Mouse (Mus musculus): ENCODE measurements at regions not wholly inside any gene's neighbourhood (a gene's known extent, or its start where the extent isn't known, plus 50 kb on each side); places are given as distances from the start of the nearest gene placed in this dataset.

DNA sequence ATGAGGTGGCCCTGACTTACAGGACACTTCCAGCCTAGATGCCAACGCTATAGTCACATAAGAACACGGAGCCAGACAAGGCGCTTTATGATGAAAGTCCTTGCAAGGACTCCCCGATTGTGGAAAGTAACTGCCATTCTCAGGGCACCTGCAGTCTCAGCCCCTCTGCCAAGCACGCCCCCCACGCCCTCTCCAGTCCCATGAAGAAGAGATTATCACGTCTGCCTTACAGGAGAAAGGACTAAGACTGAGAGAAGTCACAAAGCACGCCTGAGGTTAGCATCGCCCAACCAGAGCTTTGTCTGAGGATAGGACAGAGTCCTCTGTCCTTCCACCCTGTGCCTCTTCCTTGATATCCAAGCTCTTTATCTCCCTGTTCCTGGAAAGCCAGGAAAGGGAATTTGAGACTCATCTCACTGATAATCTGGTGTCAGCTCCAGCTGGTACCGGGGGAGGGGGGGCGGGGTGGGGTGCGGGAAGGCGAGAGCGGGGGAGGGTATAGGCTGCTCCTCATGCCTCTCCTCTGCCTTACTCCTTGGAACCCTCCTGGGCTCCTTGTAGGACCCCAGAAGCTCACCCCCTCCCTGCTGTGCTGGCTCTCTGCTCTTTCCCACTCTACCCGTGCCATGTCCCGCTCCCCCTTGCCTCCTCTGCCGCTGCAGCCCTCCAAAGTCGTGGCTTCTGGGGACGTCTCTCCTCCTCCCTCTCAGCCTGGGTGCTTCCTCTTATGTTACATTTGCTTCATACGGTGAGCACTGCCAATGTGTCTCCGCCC, 224.7 kb upstream of the Nfe2l3 start:
- peak overlapping the region; percentile 62 for H3K9ac ChIP-seq (ENCODE audit: low read length)
- no peak overlapping the region for H3K27ac ChIP-seq (ENCODE audit: low read length)
- H3K4me1 ChIP-seq (ENCODE audit: control insufficient read depth, insufficient read depth, low read length) = peaks cover 15% of the 10 kb centered on the region
- peak overlapping the region; percentile 62 for H3K4me2 ChIP-seq (ENCODE audit: low read depth, low read length)
- H3K9me3 ChIP-seq (replicated peaks; ENCODE audit: control insufficient read depth, low read length) = no peaks in the 10 kb centered on the region
- WGBS = 2% methylated on average over 21 of the region's 21 CpGs
- H3K27me3 ChIP-seq (ENCODE audit: control insufficient read depth, insufficient read depth, low read length) = peaks cover 9% of the 10 kb centered on the region
- no peaks in the 10 kb centered on the region for H3K36me3 ChIP-seq (ENCODE audit: control insufficient read depth, insufficient read depth)
- peak overlapping the region; percentile 26 for H3K4me3 ChIP-seq (ENCODE audit: low read length)
- no peak for ATAC-seq (replicated peaks; ENCODE audit: extremely low read depth, insufficient read depth, low FRiP score)

DNA sequence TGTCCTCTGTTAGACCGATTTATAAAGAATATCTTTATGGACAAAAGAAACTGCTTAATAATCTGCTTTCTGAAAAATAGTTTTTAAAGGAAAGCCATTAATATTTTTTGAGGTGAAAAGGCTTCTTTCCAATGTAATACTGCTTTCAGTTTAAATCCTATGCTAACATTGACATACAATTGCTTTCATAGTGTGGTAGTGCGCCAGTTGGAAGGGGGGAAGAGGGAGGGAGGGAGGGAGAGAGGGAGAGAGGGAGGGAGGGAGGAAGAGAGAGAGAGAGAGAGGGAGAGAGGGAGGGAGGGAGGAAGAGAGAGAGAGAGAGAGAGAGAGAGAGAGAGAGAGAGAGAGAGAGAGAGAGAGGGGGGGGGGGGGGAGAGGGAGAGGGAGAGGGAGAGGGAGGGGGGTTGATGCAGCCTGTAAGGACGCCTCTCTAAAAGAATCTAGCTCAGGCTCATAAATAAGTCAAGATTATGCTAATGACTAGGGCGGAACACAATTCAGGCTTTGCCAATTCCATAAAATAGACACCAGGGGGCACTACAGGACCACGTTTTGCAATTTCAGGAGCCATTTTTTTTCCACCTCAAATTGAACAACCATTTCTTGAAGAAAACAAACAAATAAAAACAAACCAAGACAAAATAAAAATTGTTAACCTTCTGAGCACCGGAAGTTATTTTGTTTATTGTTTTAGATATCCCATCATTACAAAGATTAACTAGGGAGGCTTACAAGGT, 223.6 kb upstream of the Nfe2l3 start:
- Histone ChIP-seq H3K9me3 (replicated peaks; ENCODE audit: control insufficient read depth, low read length) (no peaks in the 10 kb centered on the region), H3K4me2 (ENCODE audit: low read depth, low read length) (no peak overlapping the region), H3K27me3 (ENCODE audit: control insufficient read depth, insufficient read depth, low read length) (peaks cover 9% of the 10 kb centered on the region), H3K9ac (ENCODE audit: low read length) (no peak overlapping the region), H3K27ac (ENCODE audit: low read length) (no peak overlapping the region), H3K36me3 (ENCODE audit: control insufficient read depth, insufficient read depth) (no peaks in the 10 kb centered on the region), H3K4me3 (ENCODE audit: low read length) (no peak overlapping the region), H3K4me1 (ENCODE audit: control insufficient read depth, insufficient read depth, low read length) (peaks cover 15% of the 10 kb centered on the region)
- ATAC-seq (replicated peaks; ENCODE audit: extremely low read depth, insufficient read depth, low FRiP score) = no peak
- WGBS = 2% methylated on average over 6 of the region's 6 CpGs

DNA sequence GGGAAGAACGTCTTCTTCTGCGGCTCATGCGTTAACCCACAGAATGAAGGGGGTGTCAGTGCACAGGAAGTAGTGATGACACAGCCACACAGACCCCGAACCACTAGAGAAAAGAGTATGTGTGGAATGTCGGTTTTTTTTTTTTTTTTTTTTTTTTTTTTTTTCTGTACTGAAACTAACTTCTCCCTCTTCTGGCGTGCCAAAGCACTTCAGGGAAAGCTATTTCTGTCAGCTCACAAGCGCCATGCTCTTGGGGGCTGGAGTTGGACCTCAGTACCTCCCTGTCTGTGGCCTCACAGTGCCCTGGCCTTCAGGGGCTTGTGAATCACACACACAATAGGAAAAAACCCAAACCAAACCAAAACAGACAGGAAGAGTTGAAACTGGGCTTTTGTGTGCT, 221.1 kb upstream of the Nfe2l3 start:
- ATAC-seq (replicated peaks; ENCODE audit: extremely low read depth, insufficient read depth, low FRiP score) = peak; percentile 64

DNA sequence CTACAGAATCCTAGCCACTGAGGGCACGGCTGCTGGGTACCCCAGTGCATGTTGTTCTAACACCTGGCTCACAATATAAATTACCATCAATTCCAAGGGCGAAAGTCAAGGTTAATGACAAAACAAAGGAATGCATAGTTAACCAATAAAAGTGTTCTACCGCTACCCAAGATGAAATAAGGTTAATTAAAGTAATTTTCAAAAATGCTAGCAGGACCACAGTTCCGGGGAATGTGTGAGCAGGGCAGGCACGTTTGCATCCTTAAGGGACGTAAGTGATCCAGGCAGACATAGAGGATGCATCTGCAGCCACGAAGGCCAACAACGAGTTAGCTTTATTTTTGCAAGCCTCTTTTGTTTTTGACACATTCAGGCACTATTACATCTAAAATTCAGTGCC, 220.3 kb upstream of the Nfe2l3 start:
- H3K4me1 ChIP-seq (ENCODE audit: control insufficient read depth, insufficient read depth, low read length) = peaks cover 28% of the 10 kb centered on the region
- H3K4me2 ChIP-seq (ENCODE audit: low read depth, low read length) = no peak overlapping the region
- WGBS = 92% methylated on average over 8 of the region's 8 CpGs
- no peaks in the 10 kb centered on the region for H3K36me3 ChIP-seq (ENCODE audit: control insufficient read depth, insufficient read depth)
- peak overlapping the region; percentile 58 for H3K27ac ChIP-seq (ENCODE audit: low read length)
- no peaks in the 10 kb centered on the region; the same call in 1 of the 2 replicates for H3K27me3 ChIP-seq (ENCODE audit: control insufficient read depth, insufficient read depth, low read length)
- ATAC-seq (replicated peaks; ENCODE audit: extremely low read depth, insufficient read depth, low FRiP score) = no peak
- H3K4me3 ChIP-seq (ENCODE audit: low read length) = no peak overlapping the region
- H3K9me3 ChIP-seq (replicated peaks; ENCODE audit: control insufficient read depth, low read length) = no peaks in the 10 kb centered on the region
- no peak overlapping the region for H3K9ac ChIP-seq (ENCODE audit: low read length)

More for the DNA sequence above, 221.1 kb upstream of the Nfe2l3 start:
- H3K27me3 ChIP-seq (ENCODE audit: control insufficient read depth, insufficient read depth, low read length) = peaks cover 4% of the 10 kb centered on the region
- H3K9me3 ChIP-seq (replicated peaks; ENCODE audit: control insufficient read depth, low read length) = no peaks in the 10 kb centered on the region
- H3K9ac ChIP-seq (ENCODE audit: low read length) = peak overlapping the region; percentile 49
- H3K4me1 ChIP-seq (ENCODE audit: control insufficient read depth, insufficient read depth, low read length) = peaks cover 25% of the 10 kb centered on the region
- WGBS = 3% methylated on average over 7 of the region's 7 CpGs
- no peaks in the 10 kb centered on the region for H3K36me3 ChIP-seq (ENCODE audit: control insufficient read depth, insufficient read depth)
- H3K4me2 ChIP-seq (ENCODE audit: low read depth, low read length) = peak overlapping the region; percentile 54
- peak overlapping the region; percentile 66 for H3K27ac ChIP-seq (ENCODE audit: low read length)
- peak overlapping the region; percentile 17 for H3K4me3 ChIP-seq (ENCODE audit: low read length)

DNA sequence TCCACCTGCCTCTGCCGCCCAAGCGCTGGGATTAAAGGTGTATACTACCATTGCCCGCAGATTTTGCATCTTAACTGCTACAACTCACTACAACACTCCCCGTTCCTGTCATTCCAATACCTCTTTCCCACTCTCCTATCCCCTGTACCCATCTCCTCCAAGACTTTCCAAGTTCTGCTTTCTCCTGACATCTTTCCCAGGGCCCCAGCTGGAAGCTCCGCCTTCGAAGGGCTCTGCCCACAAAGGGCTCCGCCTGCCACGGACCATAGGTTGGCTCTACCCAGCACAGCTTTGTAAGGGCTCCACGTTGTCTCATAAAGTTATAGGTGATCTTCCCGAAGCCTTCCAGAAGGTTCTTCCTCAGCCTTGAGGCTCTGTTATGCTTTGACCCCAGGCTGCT, 217.1 kb upstream of the Nfe2l3 start:
- Histone ChIP-seq H3K4me2 (ENCODE audit: low read depth, low read length) (no peak overlapping the region), H3K9me3 (replicated peaks; ENCODE audit: control insufficient read depth, low read length) (no peaks in the 10 kb centered on the region), H3K36me3 (ENCODE audit: control insufficient read depth, insufficient read depth) (no peaks in the 10 kb centered on the region), H3K4me3 (ENCODE audit: low read length) (no peak overlapping the region), H3K27ac (ENCODE audit: low read length) (peak overlapping the region; percentile 80), H3K27me3 (ENCODE audit: control insufficient read depth, insufficient read depth, low read length) (no peaks in the 10 kb centered on the region), H3K9ac (ENCODE audit: low read length) (no peak overlapping the region), H3K4me1 (ENCODE audit: control insufficient read depth, insufficient read depth, low read length) (peaks cover 23% of the 10 kb centered on the region)
- ATAC-seq (replicated peaks; ENCODE audit: extremely low read depth, insufficient read depth, low FRiP score) = no peak
- WGBS = 82% methylated on average over 10 of the region's 10 CpGs

DNA sequence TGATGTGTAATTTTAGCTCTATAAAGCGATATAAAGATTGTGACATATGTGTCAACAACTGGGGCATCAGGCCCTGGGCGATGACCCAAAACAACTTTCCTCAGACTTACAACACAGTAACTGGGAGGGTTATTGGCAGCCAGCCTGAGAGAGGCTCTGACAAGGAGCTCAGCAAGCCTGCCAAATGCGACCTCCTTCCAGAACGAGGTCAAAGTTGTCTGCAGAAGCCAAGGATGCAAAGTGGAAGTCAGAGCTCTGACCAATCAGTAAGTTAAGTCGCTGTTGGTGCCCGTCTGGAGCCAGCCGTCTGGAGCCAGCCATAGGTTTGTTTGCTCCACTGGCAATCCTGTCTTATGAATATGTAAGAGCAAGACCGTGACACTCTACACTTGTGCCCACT, 216.0 kb upstream of the Nfe2l3 start:
- no peaks in the 10 kb centered on the region for H3K27me3 ChIP-seq (ENCODE audit: control insufficient read depth, insufficient read depth, low read length)
- H3K9me3 ChIP-seq (replicated peaks; ENCODE audit: control insufficient read depth, low read length) = no peaks in the 10 kb centered on the region
- H3K4me2 ChIP-seq (ENCODE audit: low read depth, low read length) = peak overlapping the region; percentile 34
- H3K27ac ChIP-seq (ENCODE audit: low read length) = peak overlapping the region; percentile 80
- peak; percentile 87 for ATAC-seq (replicated peaks; ENCODE audit: extremely low read depth, insufficient read depth, low FRiP score)
- H3K9ac ChIP-seq (ENCODE audit: low read length) = no peak overlapping the region
- H3K36me3 ChIP-seq (ENCODE audit: control insufficient read depth, insufficient read depth) = no peaks in the 10 kb centered on the region
- H3K4me1 ChIP-seq (ENCODE audit: control insufficient read depth, insufficient read depth, low read length) = peaks cover 18% of the 10 kb centered on the region
- H3K4me3 ChIP-seq (ENCODE audit: low read length) = no peak overlapping the region
- WGBS = 28% methylated on average over 8 of the region's 8 CpGs

DNA sequence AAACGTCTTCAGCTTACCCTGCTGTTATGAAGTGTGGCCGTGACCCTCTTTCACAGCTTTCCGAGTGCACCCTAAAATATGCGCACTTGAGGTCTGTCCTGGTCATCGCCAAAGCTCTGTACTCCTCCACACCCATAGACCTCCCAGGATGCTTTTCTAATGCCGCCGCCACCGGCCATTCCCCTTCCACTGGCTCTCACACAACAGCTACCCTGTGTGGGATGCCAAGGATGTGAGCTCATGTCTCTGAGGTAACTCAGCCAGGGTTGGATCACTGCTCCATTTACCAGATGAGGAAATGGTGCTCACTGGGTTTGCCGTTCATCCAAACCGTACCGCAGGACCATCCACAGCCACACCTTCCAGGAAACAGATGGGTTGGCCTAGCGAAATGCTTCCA, 212.8 kb upstream of the Nfe2l3 start:
- Histone ChIP-seq H3K9me3 (replicated peaks; ENCODE audit: control insufficient read depth, low read length) (no peaks in the 10 kb centered on the region), H3K4me2 (ENCODE audit: low read depth, low read length) (no peak overlapping the region), H3K27me3 (ENCODE audit: control insufficient read depth, insufficient read depth, low read length) (no peaks in the 10 kb centered on the region), H3K4me1 (ENCODE audit: control insufficient read depth, insufficient read depth, low read length) (peaks cover 12% of the 10 kb centered on the region), H3K4me3 (ENCODE audit: low read length) (no peak overlapping the region), H3K36me3 (ENCODE audit: control insufficient read depth, insufficient read depth) (no peaks in the 10 kb centered on the region), H3K9ac (ENCODE audit: low read length) (no peak overlapping the region), H3K27ac (ENCODE audit: low read length) (no peak overlapping the region)
- ATAC-seq (replicated peaks; ENCODE audit: extremely low read depth, insufficient read depth, low FRiP score) = no peak
- WGBS = 89% methylated on average over 12 of the region's 12 CpGs

DNA sequence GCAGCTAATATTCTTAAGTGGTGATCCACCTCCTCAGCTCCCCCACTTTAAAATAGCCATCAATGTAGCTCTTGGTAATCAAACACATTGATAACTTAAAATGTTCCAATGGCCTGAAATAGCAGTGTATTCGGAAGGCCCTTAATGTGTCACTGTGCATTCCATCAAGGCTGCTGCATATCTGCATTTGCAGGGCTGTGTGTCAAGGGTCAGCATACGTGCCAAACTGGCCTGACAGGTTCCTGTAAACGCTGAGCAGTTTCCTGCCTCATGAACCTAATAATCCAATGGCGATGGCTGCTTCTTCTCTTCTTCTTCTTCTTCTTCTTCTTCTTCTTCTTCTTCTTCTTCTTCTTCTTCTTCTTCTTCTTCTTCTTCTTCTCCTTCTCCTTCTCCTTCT, 211.7 kb upstream of the Nfe2l3 start:
- Histone ChIP-seq H3K27me3 (ENCODE audit: control insufficient read depth, insufficient read depth, low read length) (no peaks in the 10 kb centered on the region), H3K4me1 (ENCODE audit: control insufficient read depth, insufficient read depth, low read length) (peaks cover 8% of the 10 kb centered on the region), H3K27ac (ENCODE audit: low read length) (no peak overlapping the region), H3K9ac (ENCODE audit: low read length) (no peak overlapping the region), H3K9me3 (replicated peaks; ENCODE audit: control insufficient read depth, low read length) (no peaks in the 10 kb centered on the region), H3K4me3 (ENCODE audit: low read length) (no peak overlapping the region), H3K4me2 (ENCODE audit: low read depth, low read length) (no peak overlapping the region), H3K36me3 (ENCODE audit: control insufficient read depth, insufficient read depth) (no peaks in the 10 kb centered on the region)
- WGBS = 48% methylated on average over 4 of the region's 4 CpGs
- ATAC-seq (replicated peaks; ENCODE audit: extremely low read depth, insufficient read depth, low FRiP score) = no peak

DNA sequence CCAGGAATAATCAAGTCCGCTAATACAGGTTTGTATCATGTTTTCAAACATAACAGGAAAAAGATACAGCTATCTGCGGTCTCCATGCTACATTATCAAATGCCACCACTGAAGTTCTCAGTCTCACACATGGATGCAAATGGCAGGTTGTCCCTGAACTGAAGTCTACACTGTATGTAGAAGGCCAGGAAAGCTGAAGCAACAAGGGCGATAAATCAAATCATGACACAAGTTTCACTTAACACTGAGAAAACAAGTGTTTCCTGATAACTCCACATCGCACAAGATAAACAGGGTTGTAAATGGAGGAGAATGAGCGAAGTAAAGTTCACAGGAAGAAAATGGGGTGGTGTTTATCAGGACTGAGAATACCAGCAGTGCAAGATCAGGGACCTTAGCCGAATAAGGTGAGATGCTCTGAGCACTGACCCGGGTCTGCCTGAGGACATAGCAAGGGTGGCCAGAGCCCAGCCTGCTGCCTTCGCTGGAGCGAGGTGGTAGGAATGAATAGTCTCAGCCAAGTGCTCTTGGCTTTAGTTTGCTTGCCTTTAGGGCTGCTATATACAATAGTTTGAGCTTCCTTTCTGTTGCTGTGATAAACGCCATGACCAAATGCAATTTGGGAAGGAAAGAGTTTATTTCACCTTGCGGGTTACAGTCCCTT, 196.3 kb upstream of the Nfe2l3 start:
- Histone ChIP-seq H3K27me3 (ENCODE audit: control insufficient read depth, insufficient read depth, low read length) (no peaks in the 10 kb centered on the region), H3K36me3 (ENCODE audit: control insufficient read depth, insufficient read depth) (no peaks in the 10 kb centered on the region), H3K9ac (ENCODE audit: low read length) (no peak overlapping the region), H3K4me1 (ENCODE audit: control insufficient read depth, insufficient read depth, low read length) (no peaks in the 10 kb centered on the region), H3K4me2 (ENCODE audit: low read depth, low read length) (no peak overlapping the region), H3K9me3 (replicated peaks; ENCODE audit: control insufficient read depth, low read length) (peaks cover 3% of the 10 kb centered on the region), H3K4me3 (ENCODE audit: low read length) (no peak overlapping the region), H3K27ac (ENCODE audit: low read length) (no peak overlapping the region)
- ATAC-seq (replicated peaks; ENCODE audit: extremely low read depth, insufficient read depth, low FRiP score) = no peak
- whole genome bisulfite sequencing = 51% methylated on average over 11 of the region's 11 CpGs

Data from heart, embryonic 16.5 days (tissue).